Mouse (Mus musculus) adrenal gland, postnatal 25 days (tissue): ENCODE measurements around the gene Lbh. TPM values are rescaled to one million over a fixed set of nuclear protein-coding genes. Genes with fewer than 3 reads are reported as not detected.

Experiments used
- DNase-seq: peaks from one replicate; pipeline ENCODE4 v3.0.0; 2021; ENCODE audit warnings: mixed read lengths
- total RNA-seq: library from RNA; stranded (reverse); gene quantifications from 2 replicates; pipeline ENCODE4 v1.2.3, GENCODE M21; 2021

Lbh gene
- total RNA-seq, 1 experiment from 2014 or later, result 26.2 TPM

- no peak for DNase-seq
Observed at GRCm38 (mm10) chr17:72938871-72939568, 20.9 kb downstream of the Lbh start.

- DNase-seq, result no peak
Observed at GRCm38 (mm10) chr17:72939569-72939899, 21.4 kb downstream of the Lbh start.

GRCm38 (mm10) chr17:72944368-72944767, 26.3 kb downstream of the Lbh start:
- DNase-seq, result no peak

- no peak for DNase-seq
Observed at GRCm38 (mm10) chr17:72947111-72947859, 29.2 kb downstream of the Lbh start.

DNA sequence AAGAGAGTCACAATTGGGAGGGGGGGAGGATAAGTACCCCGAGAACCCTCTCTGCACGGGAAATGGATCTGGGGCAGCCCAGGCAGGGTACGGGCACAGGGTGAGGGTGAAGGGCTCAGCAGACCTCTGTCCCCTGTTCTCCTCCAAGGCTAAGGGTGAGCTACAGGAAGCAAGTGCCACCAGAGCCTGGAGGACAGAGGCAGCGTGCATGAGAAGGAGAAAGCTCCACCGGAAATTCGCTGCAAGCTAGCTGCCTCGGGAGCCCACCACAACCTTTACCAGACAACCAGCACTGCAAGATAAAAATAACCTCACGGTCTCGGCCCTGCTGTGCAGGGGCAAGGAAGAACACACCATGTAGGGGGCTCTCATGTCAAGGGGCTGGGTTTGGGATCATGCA, 30.0 kb downstream of the Lbh start:
- no peak for DNase-seq

DNA sequence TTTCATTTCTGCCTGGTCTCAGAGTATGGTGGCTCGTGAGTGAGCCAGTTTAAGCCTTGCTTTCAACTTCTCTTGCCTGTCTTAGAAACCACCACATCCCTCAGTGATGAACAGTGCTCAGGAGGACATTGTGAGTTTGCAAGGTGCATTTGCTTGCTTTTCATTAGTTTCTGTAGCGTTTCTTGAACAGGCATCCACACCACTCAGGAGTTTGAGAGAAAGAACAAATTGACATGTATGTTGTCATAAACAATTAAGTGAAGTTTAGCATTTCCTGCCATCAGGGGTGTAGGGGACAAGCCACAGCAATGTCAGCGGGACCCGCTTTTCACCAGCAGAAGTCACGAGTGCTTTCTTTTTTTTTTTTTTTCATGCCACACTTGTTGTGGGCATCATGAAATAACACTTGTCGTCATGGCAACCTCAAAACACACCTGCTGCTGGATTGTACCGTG, 31.2 kb downstream of the Lbh start:
- no peak for DNase-seq

GRCm38 (mm10) chr17:72951331-72951730, 33.2 kb downstream of the Lbh start:
- no peak for DNase-seq

DNA sequence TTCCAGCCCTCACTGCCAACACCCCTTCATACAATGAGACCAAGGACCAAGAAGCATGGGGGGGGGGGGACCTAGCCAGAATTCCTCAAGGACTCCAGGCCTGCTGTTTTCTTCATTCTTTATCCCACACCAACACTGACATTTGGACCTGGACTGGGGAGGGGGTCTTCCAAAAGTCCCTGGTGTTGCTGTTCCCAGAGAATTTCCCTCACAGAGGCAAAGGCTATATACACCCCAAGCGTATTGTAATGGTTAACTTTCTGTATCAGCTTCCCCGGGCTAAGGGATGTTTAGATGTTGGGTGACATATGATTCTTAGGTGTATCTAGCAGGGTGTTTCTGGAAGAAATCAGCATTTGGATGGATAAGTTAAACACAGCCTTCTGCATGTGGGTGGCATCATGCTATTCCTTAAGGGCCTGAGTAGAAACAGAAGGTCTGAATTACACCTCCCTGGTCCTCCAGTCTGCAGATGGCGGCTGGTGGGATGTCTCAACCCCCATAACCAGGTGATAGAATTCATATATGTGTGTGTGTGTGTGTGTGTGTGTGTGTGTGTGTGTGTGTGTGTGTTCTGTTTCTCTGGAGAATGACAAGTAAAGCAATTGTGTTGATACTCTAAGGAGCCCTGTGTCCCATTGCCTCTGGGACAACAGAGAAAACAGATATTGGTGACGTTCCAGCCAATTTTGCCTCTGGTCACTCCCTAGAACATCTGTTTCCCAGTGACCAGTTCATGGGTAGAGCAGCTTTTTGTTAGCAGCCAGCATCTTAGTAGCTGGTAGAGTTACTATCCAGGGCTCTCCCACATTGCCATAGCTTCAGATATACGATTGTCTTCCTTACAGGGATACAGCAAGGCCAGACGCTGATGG, 35.9 kb downstream of the Lbh start:
- no peak for DNase-seq

DNA sequence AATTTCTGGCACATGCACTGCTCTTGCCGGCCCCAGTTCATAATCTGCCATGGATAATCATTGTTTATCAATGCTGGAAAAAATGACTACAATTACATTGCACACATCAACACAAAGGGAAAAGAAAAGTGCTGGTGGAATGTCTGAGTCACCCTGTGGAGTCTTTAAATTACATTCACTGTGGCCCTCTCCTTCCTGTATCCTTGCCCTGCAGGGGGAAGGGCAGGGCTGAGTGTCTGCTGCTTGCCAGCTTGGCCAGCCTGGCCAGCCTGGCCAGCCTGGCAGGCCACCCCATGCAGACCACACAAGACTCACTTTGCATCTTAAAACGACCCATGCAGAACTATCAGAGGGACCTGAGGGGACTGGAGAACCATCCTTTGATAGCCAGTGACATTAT, 37.4 kb downstream of the Lbh start:
- no peak for DNase-seq

DNA sequence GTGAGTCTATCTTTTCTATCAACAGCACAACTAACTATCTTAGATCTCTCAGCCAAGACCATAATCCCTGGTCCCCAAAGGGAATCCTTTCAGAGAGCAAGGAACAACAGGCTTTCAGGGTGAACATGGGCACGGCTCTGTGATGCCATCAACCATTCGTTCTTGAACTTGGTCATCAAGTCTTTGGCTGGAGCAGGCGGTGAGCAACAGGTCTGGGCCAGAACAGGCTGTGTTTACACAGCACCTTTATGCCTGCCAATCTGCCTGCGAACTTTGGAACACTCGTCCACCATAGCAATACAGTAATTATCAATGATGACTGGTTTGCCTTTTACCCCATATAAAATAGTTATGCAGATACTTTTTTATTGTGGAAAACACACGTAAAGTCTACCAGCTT, 38.9 kb downstream of the Lbh start:
- no peak for DNase-seq

GRCm38 (mm10) chr17:72958886-72959285, 40.8 kb downstream of the Lbh start:
- DNase-seq, result no peak

- DNase-seq, result no peak
Observed at GRCm38 (mm10) chr17:72959497-72960039, 41.5 kb downstream of the Lbh start.

GRCm38 (mm10) chr17:72960243-72960642, 42.1 kb downstream of the Lbh start:
- DNase-seq, result no peak

- DNase-seq, result no peak
Observed at GRCm38 (mm10) chr17:72960873-72961272, 42.8 kb downstream of the Lbh start.

DNA sequence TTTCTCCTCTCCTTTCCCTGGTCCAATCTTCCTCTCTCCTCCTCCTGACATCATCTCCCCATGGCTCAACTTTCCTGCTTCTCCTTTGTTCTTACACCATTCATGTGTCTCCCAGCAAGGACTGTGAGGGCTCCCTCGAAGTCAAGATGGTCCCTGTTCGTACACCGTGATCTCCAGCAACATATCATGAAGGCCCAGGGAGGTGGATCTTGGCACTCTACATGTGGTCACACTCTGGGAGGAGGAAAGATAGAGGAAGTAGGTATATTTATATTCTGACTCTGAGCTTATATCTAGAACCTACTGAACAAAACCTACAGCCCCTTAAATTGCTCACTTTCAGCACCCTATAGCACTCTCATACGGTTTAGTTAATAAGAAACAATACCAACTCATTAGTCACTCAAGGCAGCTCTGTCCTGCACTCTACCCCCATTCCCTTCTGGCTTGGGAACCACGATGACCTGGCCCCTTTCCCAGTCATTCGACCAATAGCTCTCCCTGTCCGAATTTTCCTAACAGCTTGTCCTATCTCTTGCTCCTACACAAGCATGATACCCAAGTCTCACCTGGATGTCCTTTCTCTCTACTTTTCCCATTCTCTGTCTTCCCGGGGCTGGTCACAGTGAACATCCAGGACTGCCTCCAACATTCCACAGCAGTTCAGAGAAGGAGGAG, 44.0 kb downstream of the Lbh start:
- no peak for DNase-seq

DNA sequence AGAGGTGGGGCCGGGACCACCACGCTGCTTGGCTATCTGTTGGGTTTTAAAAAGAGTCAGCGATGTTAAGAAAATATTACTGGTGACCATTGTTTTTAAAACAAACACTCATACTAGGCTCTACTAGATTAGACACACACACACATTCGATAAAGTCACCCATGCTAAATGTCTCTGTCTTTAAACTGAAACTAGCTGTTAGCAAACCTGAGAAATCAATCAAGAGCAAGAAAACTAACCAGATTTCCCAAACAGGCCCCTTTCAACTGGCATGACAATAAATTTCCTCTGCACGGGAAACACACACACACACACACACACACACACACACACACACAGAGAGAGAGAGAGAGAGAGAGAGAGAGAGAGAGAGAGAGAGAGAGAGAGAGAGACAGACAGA, 47.6 kb downstream of the Lbh start:
- no peak for DNase-seq

DNA sequence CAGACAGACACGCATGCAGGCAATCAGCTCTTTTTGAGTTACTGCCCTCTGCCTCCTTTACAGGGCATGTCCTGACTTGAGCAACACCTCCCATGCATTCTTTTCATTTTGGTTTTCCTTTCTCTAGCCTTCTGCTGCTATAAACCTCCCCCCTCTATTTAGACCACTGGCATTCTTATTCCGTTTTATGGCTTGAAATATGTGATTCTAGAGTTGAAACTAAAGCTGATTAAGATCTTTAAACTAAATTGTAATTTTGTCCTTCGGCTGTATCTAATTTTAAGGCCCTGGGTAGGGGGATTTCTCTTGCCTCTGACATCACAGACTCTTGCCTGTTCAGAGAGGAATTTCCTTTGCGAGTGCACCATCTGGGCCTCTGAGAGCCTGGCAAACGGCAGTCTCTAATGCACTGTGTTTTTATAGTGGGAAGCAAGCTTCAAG, 48.0 kb downstream of the Lbh start:
- DNase-seq, result no peak

GRCm38 (mm10) chr17:72966878-72967277, 48.8 kb downstream of the Lbh start:
- DNase-seq, result no peak

- no peak for DNase-seq
Observed at GRCm38 (mm10) chr17:72967371-72968175, 49.5 kb downstream of the Lbh start.

GRCm38 (mm10) chr17:72968666-72969065, 50.6 kb downstream of the Lbh start:
- no peak for DNase-seq

- no peak for DNase-seq
Observed at GRCm38 (mm10) chr17:72970631-72971161, 52.6 kb downstream of the Lbh start.
